Mouse (Mus musculus): ENCODE measurements at regions not wholly inside any gene's neighbourhood (a gene's known extent, or its start where the extent isn't known, plus 50 kb on each side); places are given as distances from the start of the nearest gene placed in this dataset.
A peak's percentile ranks its signal among the peaks of the same experiment; 100 is the strongest.
"Not testable (repeated sequence)": the region's sequence is repeated elsewhere in the genome, so short reads cannot be mapped to it uniquely, and the experiment has no call there.

DNA sequence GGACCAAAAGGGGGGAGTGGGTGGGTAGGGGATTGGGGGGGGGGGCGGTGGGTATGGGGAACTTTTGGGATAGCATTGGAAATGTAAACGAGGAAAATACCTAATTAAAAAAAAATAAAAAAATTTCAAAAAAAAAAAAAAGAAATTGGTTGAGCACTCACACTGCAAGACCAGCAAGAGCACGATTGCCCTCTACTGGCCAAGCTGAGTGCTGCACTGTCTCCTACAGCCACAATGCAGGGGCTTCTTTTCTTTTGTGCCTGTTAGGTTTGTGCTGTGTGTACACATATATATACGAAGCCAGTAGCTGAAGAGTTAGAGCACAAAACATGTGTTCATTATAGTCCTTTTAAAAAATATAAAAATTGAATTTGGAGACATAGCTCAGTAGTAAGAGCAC is 55.6 kb downstream of the Mup20 start:
- DNase-seq (ENCODE audit: low spot score): peak; percentile 24

DNA sequence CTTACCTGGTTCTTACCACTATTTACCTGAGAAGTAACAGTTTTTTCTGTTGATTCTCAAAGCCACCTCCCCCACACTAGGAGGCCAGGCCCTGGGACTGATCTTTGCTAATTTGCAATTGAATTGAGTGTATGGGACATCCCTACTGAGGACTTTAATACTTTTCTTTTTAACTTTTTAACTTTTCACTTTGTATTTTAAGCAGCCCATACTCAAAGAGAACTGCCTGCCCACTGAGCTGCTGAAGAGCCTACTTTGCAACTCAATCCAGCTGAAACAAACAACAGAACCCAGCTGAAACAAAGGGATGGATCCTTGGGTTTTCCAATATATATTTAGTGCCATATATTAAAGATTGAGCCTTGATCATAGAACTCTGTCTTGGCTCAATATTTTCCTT is 64.0 kb downstream of the Mup20 start:
- not testable (repeated sequence) for DNase-seq (ENCODE audit: low spot score)

DNA sequence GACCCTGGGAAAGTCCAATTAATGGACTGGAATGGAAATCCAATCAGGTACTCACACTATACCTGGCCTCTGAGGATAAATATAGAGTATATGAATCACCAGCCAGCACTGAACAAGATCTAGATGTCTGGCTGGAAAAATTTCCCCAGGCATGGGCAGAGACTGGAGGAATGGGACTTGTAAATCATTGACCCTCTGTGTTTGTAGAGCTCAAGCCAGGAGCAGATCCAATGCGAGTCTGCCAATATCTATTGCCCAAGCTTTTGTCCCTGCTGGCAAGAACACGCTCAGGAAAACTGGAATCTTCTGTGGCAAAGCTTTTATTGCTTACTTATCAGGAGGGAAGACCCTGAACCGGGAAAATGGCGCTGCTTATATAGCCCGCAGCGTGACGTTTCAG is 77.8 kb downstream of the Mup20 start:
- DNase-seq (ENCODE audit: low spot score): no peak

GRCm38 (mm10) chr4:61973236-61973635 is 80.7 kb downstream of the Mup20 start:
- DNase-seq (ENCODE audit: low spot score): peak; percentile 10

DNA sequence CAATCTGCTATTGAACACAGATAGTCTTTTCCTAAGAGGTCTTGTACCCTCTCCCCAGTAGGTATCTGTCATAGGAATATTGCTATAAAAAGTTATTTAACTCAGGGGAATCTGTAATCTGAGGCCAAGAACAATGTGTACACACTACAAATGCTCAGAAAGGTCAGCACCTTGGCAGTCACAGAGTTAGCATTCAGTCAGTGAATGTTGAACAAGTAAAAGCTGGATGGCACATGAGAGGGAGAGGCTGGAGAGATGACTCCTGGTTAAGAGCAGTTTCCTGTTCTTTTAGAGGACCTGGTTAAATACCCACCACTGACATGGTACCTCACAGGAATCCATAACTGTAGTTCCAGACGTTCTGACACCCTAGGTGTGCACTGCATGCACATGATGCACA is 84.3 kb downstream of the Mup20 start:
- DNase-seq (ENCODE audit: low spot score): no peak

GRCm38 (mm10) chr4:61967674-61968073 is 86.3 kb downstream of the Mup20 start:
- DNase-seq (ENCODE audit: low spot score): not testable (repeated sequence)

DNA sequence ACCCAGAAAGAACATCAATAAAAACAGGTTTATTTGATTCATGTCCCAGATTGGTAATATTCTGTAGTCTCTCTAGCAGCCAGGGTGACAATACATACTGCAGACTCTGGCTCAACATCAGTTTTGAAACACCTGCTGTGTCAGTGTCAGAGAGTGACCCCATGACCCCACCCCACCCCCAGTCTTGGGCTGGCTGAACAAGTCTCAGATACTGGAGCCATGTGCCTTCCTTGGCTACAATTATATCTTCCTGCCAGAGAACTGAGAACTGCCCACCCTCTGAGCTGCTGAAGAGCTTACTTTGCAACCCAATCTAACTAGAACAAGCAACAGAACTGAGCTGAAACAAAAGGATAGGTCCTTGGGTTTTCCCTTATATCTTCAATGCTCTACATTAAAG is 91.6 kb downstream of the Mup20 start:
- no peak for DNase-seq (ENCODE audit: low spot score)
